Mouse (Mus musculus) regulatory T cell (primary cell): ENCODE data around the gene Cga.

Source experiments
- in situ Hi-C: fragments of 300-600 bp; cut with MboI, MseI; formaldehyde crosslinking; loops from one replicate; pipeline ENCODE4 v1.15.1; 2025; ENCODE audit warnings: high pct_unique_total_duplicates

Cga gene

GRCm38 (mm10) chr4:34893479-34893878 is at the start of gene Cga:
Cga (plus strand) TSS chr4:34893779.
- in situ Hi-C loops: no loop called here

DNA sequence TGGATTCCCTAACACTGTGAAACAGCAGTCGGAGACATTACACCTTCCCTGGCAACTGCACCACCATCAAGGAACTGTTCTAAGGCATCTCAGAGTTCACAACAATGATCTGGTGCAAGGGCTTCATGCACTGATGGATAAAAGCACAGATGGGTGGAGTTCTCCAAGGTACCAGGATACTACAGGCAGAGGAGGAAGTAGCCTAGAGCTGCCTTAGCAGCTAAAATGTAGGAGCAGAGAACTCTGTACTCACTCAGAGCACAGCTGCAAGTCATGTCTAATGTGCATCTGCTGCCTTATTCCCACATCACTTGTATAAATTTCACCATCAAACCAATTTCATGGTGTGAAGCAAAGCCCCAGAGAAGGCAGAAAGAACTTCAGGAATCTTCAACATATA is 49.7 kb upstream of the Cga start:
- in situ Hi-C loops: no loop called here

GRCm38 (mm10) chr4:34847679-34848309 is 45.8 kb upstream of the Cga start:
- in situ Hi-C loops: no loop called here

GRCm38 (mm10) chr4:34850156-34850555 is 43.4 kb upstream of the Cga start:
- in situ Hi-C loops: no loop called here

- in situ Hi-C loops: no loop called here
Observed at GRCm38 (mm10) chr4:34852051-34852450, 41.5 kb upstream of the Cga start.

- in situ Hi-C loops: no loop called here
Observed at GRCm38 (mm10) chr4:34855966-34856365, 37.6 kb upstream of the Cga start.

- in situ Hi-C loops: no loop called here
Observed at GRCm38 (mm10) chr4:34858903-34859302, 34.7 kb upstream of the Cga start.

GRCm38 (mm10) chr4:34859416-34859815 is 34.2 kb upstream of the Cga start:
- in situ Hi-C loops: no loop called here

DNA sequence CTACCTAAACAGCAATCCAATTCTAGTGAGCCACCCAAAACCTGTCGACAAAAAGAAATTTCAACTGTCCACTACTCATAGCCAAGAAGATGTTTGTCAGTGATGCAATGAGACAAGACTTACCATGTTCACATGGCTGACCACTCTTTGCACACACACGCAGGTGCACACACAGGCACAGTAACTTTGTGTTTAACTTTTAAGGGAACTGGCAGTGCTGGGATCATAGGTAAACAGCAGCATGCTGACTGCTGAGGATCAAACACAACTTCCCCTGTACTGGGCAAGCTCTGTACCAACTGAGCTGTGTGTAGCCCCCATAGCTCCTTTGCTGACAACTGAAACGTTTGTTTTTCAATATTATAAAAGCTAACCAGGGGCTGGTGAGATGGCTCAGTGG is 32.1 kb upstream of the Cga start:
- in situ Hi-C loops: no loop called here

DNA sequence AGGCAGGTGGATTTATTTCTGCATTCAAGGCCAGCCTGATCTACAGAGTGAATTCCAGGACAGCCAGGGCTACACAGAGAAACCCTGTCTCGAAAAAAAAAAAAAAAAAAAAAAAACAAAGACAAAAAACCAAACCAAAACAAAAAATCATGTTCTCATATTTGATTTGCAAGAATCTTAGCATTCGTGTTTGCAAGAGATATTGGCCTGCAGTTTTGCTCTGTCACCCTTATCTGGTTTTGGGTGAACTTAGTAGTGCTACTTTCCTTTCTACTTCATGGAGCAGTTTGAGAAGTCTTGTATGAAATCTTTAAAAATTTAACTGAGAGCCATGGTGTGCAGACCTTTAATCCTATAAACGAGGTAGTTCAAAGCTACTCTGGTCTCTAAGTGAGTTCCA is 23.8 kb upstream of the Cga start:
- in situ Hi-C loops: no loop called here

- in situ Hi-C loops: no loop called here
Observed at GRCm38 (mm10) chr4:34872896-34873495, 20.6 kb upstream of the Cga start.

DNA sequence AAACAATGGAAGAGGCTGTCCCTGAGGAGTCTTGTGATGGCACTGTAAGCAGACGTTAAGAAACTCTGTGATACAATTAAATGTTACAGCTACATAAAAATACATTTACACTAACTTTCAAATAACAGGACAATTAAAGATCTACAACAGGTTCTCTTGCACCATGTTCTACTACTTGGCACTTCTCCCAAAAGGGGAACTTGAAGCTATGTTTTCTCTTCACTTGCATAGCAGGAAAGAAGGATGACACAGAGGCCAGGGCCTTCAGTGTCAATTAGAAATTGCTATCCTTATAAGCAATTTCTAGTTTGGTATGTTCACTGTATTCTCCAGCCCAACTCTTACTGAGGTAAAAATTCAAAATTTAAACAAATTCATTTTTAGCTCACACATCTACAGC is 19.3 kb upstream of the Cga start:
- in situ Hi-C loops: no loop called here

DNA sequence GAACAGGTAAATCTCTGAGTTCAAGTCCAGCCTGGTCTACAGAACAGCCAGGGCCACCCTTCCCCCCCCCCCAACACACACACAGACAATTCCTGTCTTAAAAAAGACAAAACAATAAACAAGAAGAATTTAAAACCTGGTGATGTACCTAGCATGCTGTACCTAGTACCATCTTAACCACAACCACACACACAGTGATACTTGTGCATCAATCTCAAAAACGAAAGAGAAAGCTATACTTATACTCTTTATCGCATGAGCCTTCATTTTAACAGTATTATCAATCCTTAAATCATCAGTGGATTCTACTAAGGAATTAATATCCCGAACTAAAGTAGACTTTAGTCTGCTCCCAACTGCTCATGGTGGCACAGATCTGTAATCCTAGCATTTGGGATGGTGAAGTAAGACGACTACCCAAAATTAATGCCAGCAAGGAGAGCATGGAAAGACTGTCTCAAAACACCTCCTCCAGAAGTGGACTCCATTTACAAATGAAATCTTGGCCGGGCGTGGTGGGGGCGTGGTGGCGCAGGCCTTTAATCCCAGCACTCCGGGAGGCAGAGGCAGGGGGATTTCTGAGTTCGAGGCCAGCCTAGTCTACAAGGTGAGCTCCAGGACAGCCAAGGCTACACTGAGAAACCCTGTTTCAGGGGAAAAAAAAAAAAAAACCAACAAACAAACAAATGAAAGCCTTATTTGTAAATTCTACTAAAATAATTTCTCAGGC is 12.5 kb upstream of the Cga start:
- in situ Hi-C loops: no loop called here

DNA sequence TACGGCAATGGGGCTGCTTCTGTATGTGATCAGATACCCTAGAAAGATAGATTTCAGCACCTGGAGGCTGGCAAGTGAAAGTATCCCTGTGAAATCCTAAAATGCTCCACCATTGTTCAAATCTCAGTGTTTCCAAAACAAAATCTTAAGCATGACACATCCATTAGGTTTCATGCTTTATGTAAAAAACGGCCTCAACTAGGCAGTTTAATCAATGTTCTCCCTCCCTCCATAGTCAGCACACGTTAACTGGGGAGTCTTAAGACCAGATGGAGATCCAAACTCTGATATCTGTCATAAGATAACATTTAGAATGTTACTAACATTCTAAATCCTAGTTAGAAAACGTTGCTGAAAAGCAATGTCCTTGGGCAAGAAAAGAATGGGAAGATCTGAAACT is 11.7 kb upstream of the Cga start:
- in situ Hi-C loops: no loop called here

- in situ Hi-C loops: no loop called here
Observed at GRCm38 (mm10) chr4:34882291-34882769, 11.2 kb upstream of the Cga start.

- in situ Hi-C loops: no loop called here
Observed at GRCm38 (mm10) chr4:34882818-34883217, 10.8 kb upstream of the Cga start, which contains the start of gene Zfp292. Zfp292 (minus strand) TSS chr4:34882960.

DNA sequence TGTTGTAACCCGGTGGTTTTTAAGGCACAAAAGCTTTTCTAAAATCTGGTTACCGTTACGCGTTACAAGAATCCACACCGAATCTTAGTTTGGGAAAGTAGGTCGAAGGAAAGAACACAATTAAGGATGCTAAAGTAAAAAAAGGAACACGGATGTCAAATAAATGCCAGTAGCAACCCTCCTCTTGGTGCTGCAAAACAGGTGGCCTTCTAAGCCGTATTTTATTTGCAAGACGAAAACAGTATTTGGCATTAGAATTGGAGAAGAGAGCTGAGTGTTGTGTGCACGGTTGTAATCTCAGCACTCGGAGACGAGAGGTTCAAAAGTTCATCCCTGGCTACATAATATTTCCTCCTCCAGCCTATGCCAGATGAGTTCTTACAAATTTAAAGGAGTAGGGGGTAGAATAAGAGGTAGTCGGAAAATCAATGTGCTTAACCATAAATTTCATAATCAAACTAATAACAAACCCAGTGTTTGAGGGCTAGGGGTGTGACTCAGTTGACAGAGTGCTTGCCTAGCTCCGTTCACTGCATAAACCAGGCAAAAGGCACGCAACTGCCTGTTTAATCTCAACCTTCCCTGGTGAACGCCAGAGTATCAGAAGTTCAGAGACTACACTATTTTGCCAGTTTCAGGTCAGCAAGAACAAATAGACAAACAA is 10.1 kb upstream of the Cga start:
- in situ Hi-C loops: no loop called here

- in situ Hi-C loops: no loop called here
Observed at GRCm38 (mm10) chr4:34885631-34886351, 7.8 kb upstream of the Cga start.

DNA sequence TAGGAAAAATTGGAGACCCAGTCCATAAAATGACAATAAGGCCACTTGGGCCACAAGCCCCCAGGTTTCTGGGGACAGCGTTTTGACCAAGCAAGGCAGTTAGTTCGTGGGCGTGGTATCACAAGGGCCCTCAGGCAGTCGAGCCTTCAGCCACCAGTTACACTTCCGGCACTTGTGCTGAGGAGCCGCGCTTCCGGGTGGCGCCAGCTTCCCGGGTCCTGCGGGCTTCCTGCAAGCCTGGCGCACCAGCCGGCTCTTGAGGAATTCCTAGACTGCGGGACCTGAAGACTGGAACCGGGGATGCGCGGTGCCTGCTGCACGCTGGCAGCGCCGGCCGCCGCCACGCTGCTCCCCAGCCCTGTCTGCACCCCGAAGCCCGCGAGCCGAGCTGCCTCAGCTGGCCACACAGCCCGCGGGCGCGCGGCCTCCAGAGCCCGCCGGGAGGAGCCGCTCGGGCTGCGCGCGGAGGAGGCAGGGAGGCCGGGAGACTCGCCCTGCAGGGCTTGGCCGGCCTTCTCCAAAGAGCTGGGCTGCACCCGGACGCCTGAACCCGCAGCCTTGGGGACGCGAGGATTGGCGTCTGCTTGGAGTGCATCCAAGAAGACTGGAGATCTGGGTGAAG is 7.0 kb upstream of the Cga start:
- in situ Hi-C loops: no loop called here

GRCm38 (mm10) chr4:34887295-34887694 is 6.3 kb upstream of the Cga start:
- in situ Hi-C loops: no loop called here

- in situ Hi-C loops: no loop called here
Observed at GRCm38 (mm10) chr4:34889101-34889811, 4.3 kb upstream of the Cga start.
